Mouse (Mus musculus) adrenal gland, postnatal 14 days (tissue): ENCODE results near the gene Ccdc120. TPM values are rescaled to one million over a fixed set of nuclear protein-coding genes. Genes with fewer than 3 reads are reported as not detected.

Source experiments
- DNase-seq: peaks from one replicate; pipeline ENCODE4 v3.0.0; 2021; ENCODE audit warnings: mixed read lengths
- long read RNA-seq, 2 experiments: library from polyadenylated mRNA; stranded (forward); transcript quantifications; one replicate each; pipeline ENCODE4 v2.0.0; 2021
- total RNA-seq: library from RNA; stranded (reverse); gene quantifications from 2 replicates; pipeline ENCODE4 v1.2.3, GENCODE M21; 2021

The Ccdc120 gene
- 4.2 TPM in 2 replicates for total RNA-seq
- long read RNA-seq, experiment 1, partial matches to known transcripts, result 1 of 1 reads
- long read RNA-seq, experiment 1, other reads (novel, unspliced or antisense), result 0 of 1 reads
- long read RNA-seq, experiment 2, partial matches to known transcripts, result 1 of 3 reads
- long read RNA-seq, experiment 2, other reads (novel, unspliced or antisense), result 1 of 3 reads

DNA sequence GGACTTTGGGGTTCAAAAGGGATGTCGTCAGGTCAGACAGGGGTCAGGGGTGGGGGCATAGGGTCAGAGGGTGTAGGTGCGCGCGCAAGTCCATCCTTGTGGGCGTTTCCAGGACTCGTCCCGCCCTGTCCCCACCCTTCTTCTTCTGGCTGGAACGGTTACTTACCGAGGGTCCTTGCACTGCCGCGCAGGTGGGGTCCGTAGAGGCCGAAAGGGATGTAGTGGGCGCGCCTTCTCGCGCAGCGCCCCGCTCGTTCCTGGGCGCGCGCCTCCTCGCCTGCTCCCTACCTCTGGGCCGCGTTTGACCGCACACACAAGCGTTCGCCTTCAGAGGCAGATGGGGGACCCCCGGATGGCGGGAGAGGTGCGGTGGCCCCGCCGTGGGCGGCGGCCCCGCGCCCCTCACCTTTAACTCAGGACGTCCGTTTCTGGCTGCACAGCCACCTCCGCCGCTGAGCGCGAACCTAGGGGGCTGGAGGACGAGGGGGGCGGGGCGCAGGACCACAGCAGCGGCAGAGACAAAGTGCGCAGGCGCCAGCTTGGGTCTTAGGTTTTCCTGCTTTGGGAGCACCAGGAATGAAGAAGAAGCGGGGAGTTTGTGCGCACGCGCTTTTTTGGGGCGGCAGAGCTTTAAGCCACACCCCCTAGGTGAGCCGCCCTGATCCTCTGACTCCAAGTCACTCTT is at the start of gene Ccdc120:
Ccdc120 (minus strand) TSS at position 474 of the 685 bp plus-strand sequence.
- peak; percentile 73 for DNase-seq

DNA sequence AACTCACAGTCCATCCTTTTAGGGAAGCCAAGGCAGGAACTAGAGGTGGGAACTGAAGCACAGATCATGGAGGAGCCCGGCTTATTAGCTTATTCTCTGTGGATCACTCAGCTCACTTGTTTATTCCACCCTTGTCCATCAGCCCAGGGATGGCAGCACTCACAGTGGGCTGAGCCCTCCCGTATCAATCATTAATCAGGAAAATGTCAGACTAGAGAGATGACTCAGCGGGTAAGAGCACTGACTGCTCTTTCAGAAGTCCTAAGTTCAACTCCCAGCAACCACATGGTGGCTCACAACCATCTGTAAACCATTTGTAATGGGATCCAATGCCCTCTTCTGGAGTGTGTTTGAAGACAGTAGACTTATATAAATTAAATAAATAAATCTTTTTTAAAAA is 46.6 kb upstream of the Ccdc120 start:
- DNase-seq, result no peak

DNA sequence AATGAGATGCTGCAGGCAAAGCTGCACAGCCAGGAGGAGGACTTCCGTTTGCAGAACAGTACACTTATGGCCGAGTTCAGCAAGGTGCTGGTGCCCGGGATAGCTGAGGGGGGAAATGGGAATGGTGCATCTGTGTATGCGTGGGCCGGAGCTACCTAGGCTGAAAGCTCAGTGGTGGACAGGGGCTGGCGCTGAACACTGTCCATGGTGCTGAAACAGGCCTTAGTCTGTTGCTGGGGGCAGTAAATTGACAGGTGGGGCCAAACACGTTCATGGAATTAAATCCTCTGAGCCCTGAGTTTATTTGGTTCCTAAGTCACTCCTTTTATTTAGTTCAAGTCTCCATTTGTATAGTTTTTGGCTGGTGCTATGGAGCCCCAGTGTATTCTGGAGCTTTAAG is 44.3 kb upstream of the Ccdc120 start:
- DNase-seq, result peak; percentile 51

DNA sequence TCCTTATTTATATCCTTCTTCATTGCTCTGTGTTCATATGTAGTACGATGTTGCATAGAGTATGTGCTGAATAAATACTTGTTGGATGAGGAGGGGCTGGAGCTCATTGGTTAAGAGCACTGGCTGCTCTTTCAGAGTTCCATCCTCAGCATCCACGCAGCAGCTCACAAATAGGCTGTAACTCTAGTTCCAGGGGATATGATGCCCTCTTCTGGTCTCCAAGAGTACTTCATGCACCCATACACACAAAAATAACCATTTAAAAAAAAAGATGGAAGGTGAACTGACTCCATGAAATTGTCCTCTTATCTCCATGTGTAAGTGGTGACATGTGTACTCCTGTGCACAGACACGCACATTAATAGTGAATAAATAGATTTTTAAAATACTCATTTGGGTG is 42.7 kb upstream of the Ccdc120 start:
- DNase-seq, result no peak

DNA sequence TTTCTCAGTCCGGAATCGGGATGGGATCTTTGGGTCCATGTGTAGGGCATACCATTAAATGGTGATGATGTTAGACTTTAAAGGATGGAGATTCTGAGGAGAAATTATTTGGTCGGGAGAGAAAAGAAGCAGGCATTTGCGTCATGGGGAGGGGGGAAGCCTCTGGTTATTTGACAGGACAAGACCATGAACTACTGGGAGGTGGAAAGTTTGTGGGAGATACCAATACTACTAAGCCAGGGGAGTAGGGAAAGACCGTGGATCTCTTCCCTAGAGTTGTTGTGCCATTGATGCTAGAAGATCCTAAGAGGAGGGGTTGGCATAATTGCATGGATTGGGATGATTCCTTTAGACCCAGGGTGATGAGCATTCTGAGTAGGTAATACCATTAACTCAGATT is 39.6 kb upstream of the Ccdc120 start:
- no peak for DNase-seq

DNA sequence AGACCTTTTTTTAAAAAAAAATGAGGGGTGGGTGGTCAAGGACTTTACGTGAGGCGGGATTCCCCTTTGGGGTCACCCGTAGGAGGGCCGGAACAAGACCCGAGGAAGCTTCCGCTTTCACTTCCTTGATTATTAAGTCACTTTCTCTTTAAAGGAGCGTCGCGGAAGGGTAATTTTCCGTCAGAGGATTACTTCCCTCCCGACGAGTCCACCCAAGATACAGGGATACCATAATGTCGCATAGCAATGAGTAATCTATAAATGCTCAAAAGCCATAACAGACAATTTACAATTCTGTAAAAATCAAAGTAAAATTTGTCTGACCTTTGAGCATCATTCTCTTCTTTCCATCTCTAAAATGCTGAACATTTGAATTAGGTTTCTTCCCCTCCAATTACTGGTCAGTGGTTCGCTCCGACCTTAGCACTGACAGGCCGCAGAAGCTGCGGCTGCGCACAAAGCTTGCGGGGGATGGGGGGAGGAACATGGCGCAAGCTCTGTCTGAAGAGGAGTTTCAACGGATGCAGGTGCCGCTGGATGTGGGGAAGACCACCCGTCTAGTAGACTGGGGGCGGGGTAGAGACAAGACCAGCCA is 38.9 kb upstream of the Ccdc120 start, which contains the start of gene Gripap1:
Gripap1 (plus strand) TSS at position 224 of the 595 bp plus-strand sequence.
- peak; percentile 86 for DNase-seq

DNA sequence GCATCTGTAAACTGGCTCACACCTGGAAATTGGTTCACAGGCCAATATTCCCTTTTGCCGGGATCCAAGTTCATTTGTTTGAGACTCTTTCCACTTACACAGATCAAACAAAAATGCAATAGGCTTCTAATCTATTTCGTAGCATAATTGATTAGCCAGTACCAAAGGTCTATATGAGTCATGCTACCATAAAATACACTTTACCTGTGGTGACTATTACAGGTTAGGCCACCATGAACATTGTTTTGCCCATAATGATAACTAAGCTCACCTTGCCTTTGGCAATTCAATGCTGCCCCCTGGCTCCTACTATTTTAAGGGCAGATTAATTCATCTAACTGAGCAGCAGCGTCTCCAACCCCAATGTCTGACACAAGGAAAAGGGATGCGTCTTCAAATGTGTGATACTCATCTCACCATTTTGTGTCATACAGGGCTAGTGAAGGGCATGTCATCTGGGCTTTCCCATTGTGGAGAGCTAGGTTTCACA is 31.9 kb upstream of the Ccdc120 start:
- no peak for DNase-seq

DNA sequence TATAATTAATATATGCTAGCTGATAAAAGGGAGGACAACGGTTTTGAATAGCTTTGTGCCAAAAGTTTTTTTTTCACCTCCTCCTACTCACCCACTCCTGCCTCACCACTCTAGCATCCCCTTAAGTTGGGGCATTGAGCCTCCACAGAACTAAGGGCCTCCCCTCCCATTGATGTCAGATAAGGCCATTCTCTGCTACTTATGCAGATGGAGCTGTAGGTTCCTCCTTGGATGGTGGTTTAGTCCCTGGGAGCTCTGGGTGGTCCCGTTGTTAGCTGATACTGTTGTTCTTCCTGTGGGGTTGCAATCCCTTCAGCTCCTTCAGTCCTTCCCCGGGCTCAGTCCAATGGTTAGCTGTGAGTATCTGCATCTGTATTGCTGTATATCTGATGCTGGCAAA is 28.6 kb upstream of the Ccdc120 start:
- no peak for DNase-seq

DNA sequence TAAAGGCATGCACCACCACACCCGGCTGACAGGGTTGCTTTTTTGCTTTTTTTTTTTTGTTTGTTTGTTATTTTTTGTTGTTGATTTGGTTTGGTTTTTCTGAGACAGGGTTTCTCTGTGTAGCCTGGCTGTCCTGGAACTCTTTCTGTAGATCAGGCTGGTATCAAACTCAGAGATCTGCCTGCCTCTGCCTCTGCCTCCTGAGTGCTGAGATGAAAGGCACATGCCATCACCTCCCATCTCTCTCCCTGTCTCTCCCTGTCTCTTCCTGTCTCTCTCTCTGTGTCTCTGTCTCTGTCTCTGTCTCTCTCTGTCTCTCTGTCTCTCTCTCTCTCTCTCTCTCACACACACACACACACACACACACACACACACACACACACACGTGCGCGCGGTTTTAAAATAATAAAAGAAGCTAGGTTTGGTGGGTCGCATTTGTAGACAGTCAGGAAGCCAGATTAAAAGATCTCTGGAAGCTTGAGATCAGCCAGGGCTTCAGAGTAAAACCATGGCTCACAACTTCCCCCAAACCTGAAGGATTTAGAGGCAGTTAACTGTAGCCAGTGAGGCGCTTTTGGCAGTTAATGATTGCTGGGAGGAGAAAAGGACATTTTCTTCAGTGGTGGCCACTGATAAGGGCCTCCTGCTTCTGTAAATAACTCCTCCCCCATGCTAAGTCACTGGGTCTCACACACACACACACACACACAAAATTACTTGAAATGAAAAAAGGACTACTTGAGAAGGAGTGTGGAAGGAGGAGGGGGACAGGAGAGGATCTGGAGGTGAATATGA is 27.9 kb upstream of the Ccdc120 start:
- DNase-seq, result no peak

DNA sequence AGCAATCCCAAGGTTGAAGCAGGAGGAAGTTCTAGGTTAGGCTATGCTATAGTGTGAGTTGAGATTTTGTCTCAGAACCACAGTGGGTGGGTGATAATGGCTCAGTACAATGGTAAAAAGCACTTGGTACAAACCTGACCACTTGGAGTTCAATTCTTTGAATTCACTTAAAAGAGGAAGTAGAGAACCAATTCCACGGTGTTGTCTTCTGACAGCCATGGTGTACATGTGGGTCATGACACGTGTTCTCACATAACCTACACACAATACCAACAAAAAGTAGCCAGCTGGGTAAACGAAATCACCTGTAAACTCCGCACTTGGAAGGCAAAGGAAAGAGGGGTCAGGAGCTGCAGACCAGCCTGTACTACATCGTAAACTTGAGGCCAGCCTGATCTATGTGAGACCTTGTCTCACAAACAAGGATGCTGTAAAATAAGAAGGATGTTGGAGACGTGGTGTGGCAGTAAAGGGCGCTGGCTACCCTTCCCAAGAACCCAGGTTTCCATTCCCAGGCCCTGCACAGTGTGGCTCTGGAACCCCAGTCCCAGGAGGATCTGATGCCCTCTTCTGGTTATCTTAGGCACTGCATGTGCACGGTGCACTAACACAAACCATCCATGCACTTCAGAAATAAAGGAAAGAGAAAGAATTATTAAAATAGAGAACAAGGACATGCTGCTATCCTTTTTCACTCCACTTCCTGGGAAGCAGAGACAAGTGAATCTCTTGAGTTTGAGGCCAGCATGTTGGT is 25.8 kb upstream of the Ccdc120 start:
- peak; percentile 63 for DNase-seq

DNA sequence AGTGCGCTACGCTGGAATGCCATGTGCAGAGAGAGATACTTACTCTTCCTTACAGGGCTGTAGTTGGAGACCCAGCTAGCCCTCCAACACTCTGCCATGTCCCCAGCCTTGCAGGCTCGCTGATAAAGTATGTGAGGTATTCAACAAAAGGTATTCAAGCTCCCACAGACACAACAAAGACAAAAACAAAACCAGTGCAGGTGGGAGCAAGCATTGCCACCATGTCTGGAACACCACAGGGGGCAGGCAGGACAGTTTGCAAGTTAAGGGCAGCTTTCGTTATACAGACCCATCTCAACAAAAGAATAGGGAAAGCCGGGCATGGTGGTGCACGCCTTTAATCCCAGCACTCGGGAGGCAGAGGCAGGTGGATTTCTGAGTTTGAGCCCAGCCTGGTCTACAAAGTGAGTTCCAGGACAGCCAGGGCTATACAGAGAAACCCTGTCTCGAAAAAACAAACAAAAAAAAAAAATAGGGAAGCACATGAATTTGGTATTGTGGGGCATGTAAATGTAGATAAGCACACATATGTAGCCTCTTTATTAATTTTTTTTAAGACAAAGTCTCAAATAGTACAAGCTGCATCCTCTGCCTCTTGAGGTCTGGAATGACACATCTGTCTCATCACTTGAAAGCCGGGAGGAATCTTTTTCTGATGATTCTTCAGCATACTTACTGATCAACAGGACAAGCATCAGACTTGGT is 24.9 kb upstream of the Ccdc120 start:
- no peak for DNase-seq

DNA sequence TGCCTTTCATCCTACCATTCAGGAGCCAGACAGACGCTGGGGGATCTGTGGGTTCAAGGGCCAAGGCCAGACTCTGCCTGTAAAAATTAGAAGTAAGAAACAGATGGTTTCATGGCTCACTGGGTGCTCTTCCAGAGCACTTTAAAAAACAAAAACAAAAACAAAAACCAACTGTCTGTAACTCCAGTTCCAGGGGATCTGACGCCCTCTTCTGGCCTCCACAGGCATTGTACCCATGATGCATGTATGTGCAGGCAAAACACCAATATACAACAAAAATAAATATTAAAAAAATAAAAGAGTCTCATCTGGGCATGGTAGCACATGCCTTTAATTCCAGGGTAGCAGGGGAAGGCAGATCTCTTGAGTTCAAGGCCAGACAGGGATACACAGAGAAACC is 22.1 kb upstream of the Ccdc120 start:
- DNase-seq, result peak; percentile 37

DNA sequence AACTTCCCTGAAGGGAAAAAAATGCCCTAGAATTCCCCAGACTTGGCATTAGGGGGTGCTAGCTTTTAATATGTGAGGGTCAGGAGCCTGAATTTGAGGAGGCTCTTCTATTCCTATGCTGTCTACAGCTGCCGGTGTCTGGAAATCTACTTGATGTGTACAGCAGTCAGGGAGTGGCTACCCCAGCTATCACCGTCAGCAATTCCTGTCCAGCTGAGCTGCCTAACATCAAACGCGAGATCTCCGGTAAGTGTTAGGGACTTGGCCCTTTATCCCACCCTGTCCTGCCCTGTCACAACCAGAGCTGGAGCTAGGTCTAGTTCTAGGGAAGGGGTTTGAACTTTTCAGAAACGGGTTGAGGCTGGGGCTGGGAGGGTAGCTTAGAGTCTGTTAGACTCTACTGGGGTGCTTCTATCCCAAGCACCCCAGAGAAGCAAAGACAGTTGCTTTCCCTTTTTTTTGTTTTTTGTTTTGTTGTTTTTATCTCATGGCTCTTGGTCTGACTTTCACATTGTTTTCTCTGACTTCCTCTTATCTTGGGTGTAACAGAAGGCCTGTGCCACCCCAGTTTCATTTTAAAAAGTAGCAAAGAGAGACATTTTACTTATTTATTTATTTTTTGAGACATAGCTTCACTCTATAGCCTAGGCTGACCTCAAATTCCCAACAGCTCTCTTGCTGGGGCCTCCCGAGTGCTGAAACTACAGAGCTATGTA is 18.8 kb upstream of the Ccdc120 start:
- no peak for DNase-seq

DNA sequence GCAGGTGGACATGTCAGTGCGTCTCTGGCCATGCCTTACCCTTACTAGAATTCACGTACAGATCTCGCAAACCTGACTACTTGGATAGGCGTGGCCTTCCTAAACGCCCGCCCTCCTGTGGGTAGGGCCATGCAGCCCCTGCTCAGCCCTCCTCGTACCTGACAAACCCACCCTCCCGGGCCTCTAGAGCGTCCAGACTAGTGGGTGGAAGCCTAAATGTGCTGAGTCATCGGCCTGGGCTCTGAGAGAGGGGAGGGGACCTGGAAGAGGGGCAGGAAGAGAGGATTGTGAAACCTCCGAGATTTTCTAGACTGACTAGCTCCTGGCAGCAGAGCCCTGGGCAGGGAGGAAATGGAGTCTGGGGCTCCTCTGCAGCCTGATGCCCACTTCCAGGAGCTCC is 15.1 kb upstream of the Ccdc120 start:
- DNase-seq, result peak; percentile 78

DNA sequence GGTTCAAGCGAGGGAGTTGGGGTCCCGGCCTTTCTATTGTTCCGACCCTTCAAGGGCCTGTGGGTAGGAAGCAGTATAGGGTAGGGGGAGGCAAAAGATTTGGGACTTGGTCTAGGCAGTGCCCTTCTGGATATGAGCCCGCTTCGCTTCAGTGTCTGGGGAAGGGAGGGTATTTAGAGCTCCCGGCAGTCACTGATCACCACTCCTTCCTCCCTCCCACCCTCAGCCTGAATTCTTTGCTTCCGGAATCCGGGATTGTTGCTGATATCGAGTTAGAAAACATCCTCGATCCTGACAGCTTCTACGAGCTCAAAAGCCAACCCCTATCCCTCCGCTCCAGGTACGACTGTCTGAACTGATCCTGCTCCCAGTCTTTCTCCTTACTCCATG is 14.6 kb upstream of the Ccdc120 start:
- peak; percentile 19 for DNase-seq

DNA sequence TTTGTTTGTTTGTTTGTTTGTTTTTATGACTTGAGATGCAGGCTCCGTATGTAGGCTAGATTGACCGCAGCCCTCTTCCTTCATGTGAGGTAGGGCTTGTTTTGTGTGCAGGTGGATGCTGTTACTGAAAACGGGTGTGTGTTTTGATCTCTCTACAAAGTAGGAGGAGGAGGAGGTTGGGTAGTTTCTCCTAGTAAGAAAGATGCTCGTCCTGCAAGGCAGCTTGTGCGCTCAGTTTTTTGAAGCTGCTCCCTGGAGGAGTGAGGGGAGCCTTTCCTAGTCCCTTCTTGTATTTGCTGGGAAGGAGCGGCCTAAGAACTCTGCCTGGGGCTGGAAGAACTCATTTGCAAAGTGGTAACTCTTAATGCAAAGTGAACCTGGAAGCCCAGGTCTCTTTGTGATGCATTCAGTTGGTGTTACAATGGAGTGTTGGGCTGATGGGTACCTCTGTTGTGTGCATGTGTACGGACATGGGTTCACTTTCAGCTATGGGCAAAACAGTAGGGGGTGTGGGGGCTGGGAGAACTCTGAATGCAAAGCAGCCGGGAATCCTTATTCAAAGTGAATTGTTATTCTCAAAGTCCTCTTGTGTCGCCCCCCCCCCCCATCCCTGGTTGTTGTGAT is 14.1 kb upstream of the Ccdc120 start:
- no peak for DNase-seq

DNA sequence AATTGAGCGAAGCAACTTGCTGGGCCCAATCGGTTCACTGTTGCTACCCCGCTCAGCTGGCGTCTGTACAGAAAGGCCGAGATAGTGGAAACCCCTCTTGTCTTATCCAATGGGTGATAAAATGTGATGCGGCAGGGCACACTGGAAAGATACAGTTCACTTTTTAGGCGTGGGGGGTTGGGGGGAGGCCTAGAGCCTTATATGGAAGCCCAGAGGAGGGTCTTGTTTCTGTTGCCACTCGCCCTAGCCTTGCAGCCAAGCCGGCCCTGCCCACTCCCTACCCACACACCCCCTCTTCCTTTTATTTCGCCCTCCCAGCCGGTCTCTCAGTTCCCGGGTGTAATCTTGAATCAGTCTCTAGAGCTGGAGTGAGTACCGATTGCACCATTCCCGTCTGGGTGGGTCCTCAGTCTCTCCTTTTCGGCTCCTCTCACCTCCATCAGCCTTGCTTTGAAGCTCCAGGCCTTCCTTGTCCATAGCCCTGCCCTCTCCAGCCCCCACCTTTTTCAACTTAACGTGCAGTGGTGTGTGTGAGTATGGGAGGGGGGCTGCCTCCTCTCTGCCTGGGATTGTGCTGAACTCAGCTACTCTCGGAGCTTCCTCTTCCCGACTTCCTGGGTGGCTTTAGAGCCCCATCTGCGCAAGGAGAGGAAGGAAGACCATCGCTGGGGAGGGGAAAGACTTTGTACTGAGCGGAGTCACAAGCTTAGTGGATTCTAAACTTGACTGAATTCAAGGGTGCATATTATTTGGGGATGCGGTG is 13.1 kb upstream of the Ccdc120 start:
- peak; percentile 29 for DNase-seq

DNA sequence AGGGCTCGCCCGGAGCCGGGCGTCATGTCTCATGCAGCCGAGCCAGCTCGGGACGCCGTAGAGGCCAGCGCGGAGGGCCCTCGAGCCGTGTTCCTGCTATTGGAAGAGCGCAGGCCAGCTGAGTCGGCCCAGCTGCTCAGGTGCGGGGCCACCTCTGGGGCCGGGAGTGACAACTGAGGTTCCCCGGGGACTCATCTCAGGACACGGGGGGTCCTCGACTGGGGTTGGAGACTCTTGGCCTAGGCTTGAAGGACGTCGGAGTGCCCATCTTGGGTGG is 12.2 kb upstream of the Ccdc120 start:
- DNase-seq, result no peak

DNA sequence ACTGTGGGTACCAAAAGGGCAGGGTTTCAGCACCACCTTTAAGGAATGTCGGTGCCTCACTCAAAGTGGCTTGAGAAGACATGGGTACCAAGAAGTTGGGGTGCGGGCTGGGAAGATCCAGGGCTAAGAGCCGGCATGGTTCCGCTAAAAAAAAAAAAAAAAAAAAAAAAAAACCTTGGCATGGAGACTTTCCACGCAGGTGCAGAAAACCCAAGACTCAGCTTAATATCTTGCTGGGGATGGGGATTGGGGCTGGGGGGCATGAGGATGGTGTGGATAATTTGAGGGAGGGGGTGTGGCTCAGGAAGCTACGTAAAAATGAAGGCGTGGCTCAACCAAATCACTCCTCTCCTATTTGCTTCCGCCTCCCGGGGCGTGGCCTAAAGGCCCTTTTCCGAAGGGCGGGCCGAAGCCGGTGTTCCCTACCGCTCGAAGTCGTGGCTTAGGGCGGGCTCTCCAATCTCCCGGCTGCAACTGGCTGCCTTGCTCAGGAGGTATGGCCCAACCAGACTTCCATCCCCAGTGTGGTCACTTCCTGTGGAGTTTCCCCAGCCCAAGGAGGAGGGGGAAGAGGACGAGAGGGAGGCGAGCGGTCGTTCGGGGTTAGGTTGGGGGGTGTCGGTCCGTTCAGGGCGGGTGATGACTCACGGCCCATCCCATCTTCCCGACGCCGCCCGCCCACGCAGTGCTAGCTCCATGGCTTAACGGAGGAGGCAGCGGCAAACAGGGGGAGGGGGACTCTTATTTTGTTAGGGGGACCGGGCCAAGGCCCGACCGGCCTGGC is 11.6 kb upstream of the Ccdc120 start, which contains the start of gene Tfe3:
Tfe3 (plus strand) TSS at position 424 of the 784 bp plus-strand sequence.
- peak; percentile 94 for DNase-seq
